Mouse (Mus musculus): Measurements from ENCODE around the gene Lrrc36. TPM values are rescaled to one million over a fixed set of nuclear protein-coding genes. Genes with fewer than 3 reads are reported as not detected.

Lrrc36 gene
- polyA plus RNA-seq, 1 experiment from 2014 or later = 0.10 TPM

DNA sequence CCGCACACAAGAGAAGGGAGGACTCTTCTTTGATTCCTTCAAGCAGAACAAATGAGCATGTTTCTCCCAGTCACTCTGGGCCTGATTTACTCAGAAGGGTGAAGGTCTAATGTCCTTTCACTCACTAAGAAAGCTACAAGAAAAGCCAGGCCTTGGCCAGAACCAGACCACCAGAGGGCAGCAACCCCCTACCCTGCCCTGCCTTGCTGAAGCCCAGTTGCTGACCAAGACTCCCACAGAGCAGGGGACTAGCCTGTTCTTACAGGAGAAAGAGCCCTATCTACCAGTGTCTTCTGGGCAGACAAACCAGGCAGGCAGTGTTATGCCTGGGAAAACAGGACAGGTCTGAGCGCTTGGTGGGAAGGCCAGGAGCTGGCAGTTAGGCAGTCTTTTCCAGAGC is 71.0 kb downstream of the Lrrc36 start:
- peak; percentile 77 for TF ChIP-seq CTCF (IDR thresholded peaks at IDR 0.05; ENCODE audit: low read depth)
- Histone ChIP-seq H3K9me3 (ENCODE audit: control insufficient read depth) (no peaks in the 10 kb centered on the region), H3K9ac (ENCODE audit: low read depth, low read length) (no peak overlapping the region), H3K4me3 (ENCODE audit: low read depth, low read length) (no peak overlapping the region), H3K4me2 (replicated peaks; ENCODE audit: low read depth) (no peak overlapping the region), H3K4me1 (replicated peaks; ENCODE audit: control insufficient read depth, insufficient read depth, low read length) (no peaks in the 10 kb centered on the region), H3K27me3 (replicated peaks; ENCODE audit: control insufficient read depth, insufficient read depth, low read length) (no peaks in the 10 kb centered on the region), H3K36me3 (ENCODE audit: control insufficient read depth, insufficient read depth) (0 out of 2 replicates have a peak, but pooled peaks cover 4% of the 10 kb centered on the region), H3K27ac (ENCODE audit: low read depth, low read length) (no peak overlapping the region)
- no peak for ATAC-seq
- 58% methylated on average over 2 of the region's 2 CpGs for WGBS

- Histone ChIP-seq H3K9ac (ENCODE audit: low read depth, low read length) (no peak overlapping the region), H3K9me3 (ENCODE audit: control insufficient read depth) (no peaks in the 10 kb centered on the region), H3K36me3 (ENCODE audit: control insufficient read depth, insufficient read depth) (0 out of 2 replicates have a peak, but pooled peaks cover 4% of the 10 kb centered on the region), H3K27ac (ENCODE audit: low read depth, low read length) (no peak overlapping the region), H3K27me3 (replicated peaks; ENCODE audit: control insufficient read depth, insufficient read depth, low read length) (no peaks in the 10 kb centered on the region), H3K4me3 (ENCODE audit: low read depth, low read length) (no peak overlapping the region), H3K4me1 (replicated peaks; ENCODE audit: control insufficient read depth, insufficient read depth, low read length) (no peaks in the 10 kb centered on the region), H3K4me2 (replicated peaks; ENCODE audit: low read depth) (no peak overlapping the region)
- TF ChIP-seq CTCF (IDR thresholded peaks at IDR 0.05; ENCODE audit: low read depth) = no peak
- ATAC-seq = no peak
- 66% methylated on average over 3 of the region's 3 CpGs for WGBS
Observed at GRCm38 (mm10) chr8:105488082-105488481, 74.7 kb downstream of the Lrrc36 start.

- H3K27me3 ChIP-seq (replicated peaks; ENCODE audit: control insufficient read depth, insufficient read depth, low read length) = no peaks in the 10 kb centered on the region
- no peak for TF ChIP-seq CTCF (IDR thresholded peaks at IDR 0.05; ENCODE audit: low read depth)
- ATAC-seq = no peak
- H3K27ac ChIP-seq (ENCODE audit: low read depth, low read length) = no peak overlapping the region
- H3K4me1 ChIP-seq (replicated peaks; ENCODE audit: control insufficient read depth, insufficient read depth, low read length) = no peaks in the 10 kb centered on the region
- 42% methylated on average over 1 of the region's 1 CpGs for WGBS
- no peak overlapping the region for H3K4me2 ChIP-seq (replicated peaks; ENCODE audit: low read depth)
- H3K4me3 ChIP-seq (ENCODE audit: low read depth, low read length) = no peak overlapping the region
- 0 out of 2 replicates have a peak, but pooled peaks cover 4% of the 10 kb centered on the region for H3K36me3 ChIP-seq (ENCODE audit: control insufficient read depth, insufficient read depth)
- no peaks in the 10 kb centered on the region for H3K9me3 ChIP-seq (ENCODE audit: control insufficient read depth)
- H3K9ac ChIP-seq (ENCODE audit: low read depth, low read length) = no peak overlapping the region
Observed at GRCm38 (mm10) chr8:105489281-105489680, 75.9 kb downstream of the Lrrc36 start.

DNA sequence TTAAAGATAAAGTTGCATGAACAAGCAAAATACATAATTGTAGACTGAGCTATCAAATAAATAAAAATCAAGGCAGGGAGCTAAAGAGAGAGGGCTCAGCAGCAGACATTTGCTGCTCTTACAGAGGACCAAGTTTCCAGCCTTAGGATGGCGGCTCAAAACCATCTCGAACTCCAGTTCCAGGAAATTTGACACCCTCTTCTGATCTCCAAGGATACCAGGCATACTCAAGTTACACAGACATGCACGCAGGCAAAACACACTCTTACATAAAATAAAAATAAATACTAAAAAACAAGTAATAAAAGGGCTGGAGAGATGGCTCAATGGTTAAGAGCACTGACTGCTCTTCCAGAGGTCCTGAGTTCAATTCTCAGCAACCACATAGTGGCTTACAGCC is 80.1 kb downstream of the Lrrc36 start:
- WGBS = 56% methylated on average over 3 of the region's 3 CpGs

DNA sequence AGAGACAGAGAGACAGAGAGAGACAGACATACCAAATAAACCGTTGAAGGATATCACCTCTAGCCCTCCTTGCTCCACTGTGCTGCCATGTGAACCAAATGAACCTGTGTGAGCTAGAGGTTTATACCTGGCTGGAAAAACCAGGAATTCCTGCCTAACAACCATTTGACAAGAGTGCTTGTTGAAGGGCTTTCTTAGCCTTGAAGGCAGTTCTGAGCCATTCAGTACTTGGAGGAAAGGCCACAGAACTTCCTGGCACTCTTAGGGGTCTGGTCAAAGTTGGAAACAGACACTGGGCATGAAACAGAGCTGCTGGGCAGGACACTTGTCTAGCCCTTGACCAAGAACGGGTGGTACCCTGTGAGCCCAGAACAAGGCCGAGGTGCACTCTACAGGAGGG is 81.2 kb downstream of the Lrrc36 start:
- Histone ChIP-seq H3K4me1 (replicated peaks; ENCODE audit: control insufficient read depth, insufficient read depth, low read length) (no peaks in the 10 kb centered on the region; the same call in 1 of the 2 replicates), H3K27me3 (replicated peaks; ENCODE audit: control insufficient read depth, insufficient read depth, low read length) (no peaks in the 10 kb centered on the region), H3K4me3 (ENCODE audit: low read depth, low read length) (no peak overlapping the region), H3K27ac (ENCODE audit: low read depth, low read length) (no peak overlapping the region), H3K4me2 (replicated peaks; ENCODE audit: low read depth) (no peak overlapping the region), H3K9me3 (ENCODE audit: control insufficient read depth) (no peaks in the 10 kb centered on the region), H3K36me3 (ENCODE audit: control insufficient read depth, insufficient read depth) (no peaks in the 10 kb centered on the region), H3K9ac (ENCODE audit: low read depth, low read length) (no peak overlapping the region)
- no peak for ATAC-seq
- WGBS = 70% methylated on average over 3 of the region's 3 CpGs
- TF ChIP-seq CTCF (IDR thresholded peaks at IDR 0.05; ENCODE audit: low read depth) = no peak

More for the DNA sequence above, 80.1 kb downstream of the Lrrc36 start:
- Histone ChIP-seq H3K9ac (ENCODE audit: low read depth, low read length) (no peak overlapping the region), H3K36me3 (ENCODE audit: control insufficient read depth, insufficient read depth) (no peaks in the 10 kb centered on the region), H3K4me3 (ENCODE audit: low read depth, low read length) (no peak overlapping the region), H3K27ac (ENCODE audit: low read depth, low read length) (no peak overlapping the region), H3K27me3 (replicated peaks; ENCODE audit: control insufficient read depth, insufficient read depth, low read length) (no peaks in the 10 kb centered on the region), H3K4me1 (replicated peaks; ENCODE audit: control insufficient read depth, insufficient read depth, low read length) (no peaks in the 10 kb centered on the region; the same call in 1 of the 2 replicates), H3K9me3 (ENCODE audit: control insufficient read depth) (no peaks in the 10 kb centered on the region), H3K4me2 (replicated peaks; ENCODE audit: low read depth) (no peak overlapping the region)
- no peak for TF ChIP-seq CTCF (IDR thresholded peaks at IDR 0.05; ENCODE audit: low read depth)
- no peak for ATAC-seq

GRCm38 (mm10) chr8:105495350-105496302 is 82.3 kb downstream of the Lrrc36 start:
- Histone ChIP-seq H3K36me3 (ENCODE audit: control insufficient read depth, insufficient read depth) (no peaks in the 10 kb centered on the region), H3K4me2 (replicated peaks; ENCODE audit: low read depth) (peak overlapping the region; percentile 89), H3K27ac (ENCODE audit: low read depth, low read length) (peak overlapping the region; percentile 4; the same call in 1 of the 2 replicates), H3K4me1 (replicated peaks; ENCODE audit: control insufficient read depth, insufficient read depth, low read length) (no peaks in the 10 kb centered on the region; the same call in 1 of the 2 replicates), H3K27me3 (replicated peaks; ENCODE audit: control insufficient read depth, insufficient read depth, low read length) (no peaks in the 10 kb centered on the region), H3K4me3 (ENCODE audit: low read depth, low read length) (peak overlapping the region; percentile 79), H3K9me3 (ENCODE audit: control insufficient read depth) (no peaks in the 10 kb centered on the region), H3K9ac (ENCODE audit: low read depth, low read length) (no peak overlapping the region)
- TF ChIP-seq CTCF (IDR thresholded peaks at IDR 0.05; ENCODE audit: low read depth) = no peak
- 55% methylated on average over 17 of the region's 17 CpGs for WGBS
- no peak for ATAC-seq

All from intestine, postnatal 0 days (tissue).